Mouse (Mus musculus): ENCODE data around the gene Wdr34.

- TF ChIP-seq CTCF (IDR thresholded peaks at IDR 0.05; ENCODE audit: borderline replicate concordance, extremely low read depth, insufficient read depth, insufficient read length) (no peak), POLR2A (IDR thresholded peaks at IDR 0.05; ENCODE audit: borderline replicate concordance, extremely low read depth, insufficient read depth, insufficient read length, poor library complexity, severe bottlenecking) (no peak)
Observed at GRCm38 (mm10) chr2:30075625-30076024, 26.9 kb upstream of the Wdr34 start.
